Mouse (Mus musculus): ENCODE data around the gene C130079G13Rik. TPM values are rescaled to one million over a fixed set of nuclear protein-coding genes. Genes with fewer than 3 reads are reported as not detected.

Gene C130079G13Rik
- not detected in 2 replicates for polyA plus RNA-seq (2012; rRNA removed)

DNA sequence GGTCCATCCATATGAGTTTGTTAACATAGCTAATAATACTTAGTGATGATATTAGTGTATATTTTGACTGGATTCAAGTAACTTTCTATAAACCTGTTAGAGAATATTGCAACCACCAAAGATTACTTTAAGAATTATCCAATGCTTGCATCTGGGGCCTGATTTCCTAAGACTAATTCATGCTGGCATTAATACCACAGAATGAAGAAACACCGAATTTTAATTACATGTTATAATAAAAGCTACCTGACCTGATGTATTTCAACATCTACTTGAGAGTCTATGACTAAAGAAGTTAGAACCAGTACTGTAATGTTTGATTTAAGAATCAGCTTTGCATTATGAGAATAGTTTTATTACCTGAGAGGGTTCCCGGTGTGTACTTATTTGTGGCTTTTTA is at the start of gene C130079G13Rik:
TSS of gene C130079G13Rik (plus strand) at position 301 of the 400 bp plus-strand sequence.

Other genes with a start within 250 kb of the C130079G13Rik start
- not detected in 2 replicates for gene Gm5538, start 195.4 kb upstream of the C130079G13Rik start, polyA plus RNA-seq (2012; rRNA removed)
- gene Gm8298, start 64.2 kb upstream of the C130079G13Rik start, polyA plus RNA-seq (2012; rRNA removed) = not detected in 2 replicates
- not detected in 2 replicates for gene Aadacl2, start 81.5 kb downstream of the C130079G13Rik start, polyA plus RNA-seq (2012; rRNA removed)
- 2.0 and 3.9 TPM in 2 replicates for gene Aadac, start 100.5 kb downstream of the C130079G13Rik start, polyA plus RNA-seq (2012; rRNA removed)
- gene Sucnr1, start 156.7 kb downstream of the C130079G13Rik start, polyA plus RNA-seq (2012; rRNA removed) = 0.07 and 0.30 TPM in 2 replicates

All from central nervous system, embryonic 11.5 days (tissue).